Mouse (Mus musculus): ENCODE measurements around the gene Rab4b. TPM values are rescaled to one million over a fixed set of nuclear protein-coding genes. Genes with fewer than 3 reads are reported as not detected.
A peak's percentile ranks its signal among the peaks of the same experiment; 100 is the strongest.

The Rab4b gene
- total and polyA plus RNA-seq, 2 experiments from 2014 or later, result 60.5 to 138 TPM

GRCm38 (mm10) chr7:27129811-27130210, 48.9 kb downstream of the Rab4b start:
- Histone ChIP-seq H3K9me3 (ENCODE audit: low read length) (no peaks in the 10 kb centered on the region), H3K9ac (replicated peaks; ENCODE audit: low read length, poor library complexity, severe bottlenecking) (no peak overlapping the region), H3K27ac (ENCODE audit: low read depth, low read length) (no peak overlapping the region), H3K36me3 (ENCODE audit: insufficient read depth, low read length) (no peaks in the 10 kb centered on the region), H3K4me1 (ENCODE audit: insufficient read depth, low read length) (no peaks in the 10 kb centered on the region), H3K4me3 (ENCODE audit: low read depth, low read length) (no peak overlapping the region), H3K4me2 (ENCODE audit: low read depth, low read length, poor library complexity, severe bottlenecking) (no peak overlapping the region), H3K27me3 (ENCODE audit: insufficient read depth, low read length) (no peaks in the 10 kb centered on the region)
- WGBS, result 90% methylated on average over 12 of the region's 12 CpGs
- DNase-seq (ENCODE audit: low spot score) (no peak), ATAC-seq (ENCODE audit: low FRiP score) (no peak)
- TF ChIP-seq CTCF (IDR thresholded peaks at IDR 0.05), result no peak

GRCm38 (mm10) chr7:27128946-27129345, 49.8 kb downstream of the Rab4b start:
- TF ChIP-seq CTCF (IDR thresholded peaks at IDR 0.05), result no peak
- Histone ChIP-seq H3K27me3 (ENCODE audit: insufficient read depth, low read length) (no peaks in the 10 kb centered on the region), H3K9me3 (ENCODE audit: low read length) (no peaks in the 10 kb centered on the region), H3K36me3 (ENCODE audit: insufficient read depth, low read length) (no peaks in the 10 kb centered on the region), H3K4me1 (ENCODE audit: insufficient read depth, low read length) (no peaks in the 10 kb centered on the region), H3K27ac (ENCODE audit: low read depth, low read length) (no peak overlapping the region), H3K4me3 (ENCODE audit: low read depth, low read length) (no peak overlapping the region), H3K4me2 (ENCODE audit: low read depth, low read length, poor library complexity, severe bottlenecking) (no peak overlapping the region), H3K9ac (replicated peaks; ENCODE audit: low read length, poor library complexity, severe bottlenecking) (no peak overlapping the region)
- 89% methylated on average over 13 of the region's 13 CpGs for WGBS
- ATAC-seq (ENCODE audit: low FRiP score), result no peak
- no peak for DNase-seq (ENCODE audit: low spot score)

GRCm38 (mm10) chr7:27128162-27128561, 50.5 kb downstream of the Rab4b start:
- Histone ChIP-seq H3K27ac (ENCODE audit: low read depth, low read length) (no peak overlapping the region), H3K36me3 (ENCODE audit: insufficient read depth, low read length) (no peaks in the 10 kb centered on the region), H3K4me2 (ENCODE audit: low read depth, low read length, poor library complexity, severe bottlenecking) (no peak overlapping the region), H3K9me3 (ENCODE audit: low read length) (no peaks in the 10 kb centered on the region), H3K4me3 (ENCODE audit: low read depth, low read length) (no peak overlapping the region), H3K9ac (replicated peaks; ENCODE audit: low read length, poor library complexity, severe bottlenecking) (no peak overlapping the region), H3K27me3 (ENCODE audit: insufficient read depth, low read length) (no peaks in the 10 kb centered on the region), H3K4me1 (ENCODE audit: insufficient read depth, low read length) (no peaks in the 10 kb centered on the region)
- ATAC-seq (ENCODE audit: low FRiP score) (peak; percentile 57), DNase-seq (ENCODE audit: low spot score) (peak; percentile 66)
- 46% methylated on average over 3 of the region's 3 CpGs for WGBS
- TF ChIP-seq CTCF (IDR thresholded peaks at IDR 0.05), result peak; percentile 72

- Histone ChIP-seq H3K4me3 (ENCODE audit: low read depth, low read length) (no peak overlapping the region), H3K9me3 (ENCODE audit: low read length) (no peaks in the 10 kb centered on the region), H3K4me2 (ENCODE audit: low read depth, low read length, poor library complexity, severe bottlenecking) (no peak overlapping the region), H3K27me3 (ENCODE audit: insufficient read depth, low read length) (no peaks in the 10 kb centered on the region), H3K9ac (replicated peaks; ENCODE audit: low read length, poor library complexity, severe bottlenecking) (no peak overlapping the region), H3K4me1 (ENCODE audit: insufficient read depth, low read length) (no peaks in the 10 kb centered on the region), H3K27ac (ENCODE audit: low read depth, low read length) (no peak overlapping the region), H3K36me3 (ENCODE audit: insufficient read depth, low read length) (no peaks in the 10 kb centered on the region)
- DNase-seq (ENCODE audit: low spot score) (no peak), ATAC-seq (ENCODE audit: low FRiP score) (no peak)
- no peak for TF ChIP-seq CTCF (IDR thresholded peaks at IDR 0.05)
- WGBS, result 85% methylated on average over 4 of the region's 4 CpGs
These were observed 53.7 kb downstream of the Rab4b start for GRCm38 (mm10) chr7:27124969-27125368.

- 77% methylated on average over 5 of the region's 5 CpGs for WGBS
- TF ChIP-seq CTCF (IDR thresholded peaks at IDR 0.05), result no peak
- H3K9ac ChIP-seq (replicated peaks; ENCODE audit: low read length, poor library complexity, severe bottlenecking), result no peak overlapping the region
- H3K4me2 ChIP-seq (ENCODE audit: low read depth, low read length, poor library complexity, severe bottlenecking), result no peak overlapping the region
- H3K36me3 ChIP-seq (ENCODE audit: insufficient read depth, low read length), result no peaks in the 10 kb centered on the region
- no peak for ATAC-seq (ENCODE audit: low FRiP score)
- no peak for DNase-seq (ENCODE audit: low spot score)
- no peak overlapping the region for H3K27ac ChIP-seq (ENCODE audit: low read depth, low read length)
- H3K9me3 ChIP-seq (ENCODE audit: low read length), result no peaks in the 10 kb centered on the region
- no peaks in the 10 kb centered on the region for H3K27me3 ChIP-seq (ENCODE audit: insufficient read depth, low read length)
- H3K4me1 ChIP-seq (ENCODE audit: insufficient read depth, low read length), result no peaks in the 10 kb centered on the region
- no peak overlapping the region for H3K4me3 ChIP-seq (ENCODE audit: low read depth, low read length)
These were observed 54.3 kb downstream of the Rab4b start for GRCm38 (mm10) chr7:27124305-27124832.

GRCm38 (mm10) chr7:27119676-27120075, 59.0 kb downstream of the Rab4b start, which contains the start of gene Cyp2f2:
Gene Cyp2f2 (plus strand): TSS chr7:27119909.
- H3K9me3 ChIP-seq (ENCODE audit: low read length), result no peaks in the 10 kb centered on the region
- DNase-seq (ENCODE audit: low spot score), result no peak

More at GRCm38 (mm10) chr7:27119676-27120075, 59.0 kb downstream of the Rab4b start, which contains the start of gene Cyp2f2:
- H3K36me3 ChIP-seq (ENCODE audit: insufficient read depth, low read length), result no peaks in the 10 kb centered on the region
- H3K4me3 ChIP-seq (ENCODE audit: low read depth, low read length), result no peak within 1 kb of the TSS
- H3K27ac ChIP-seq (ENCODE audit: low read depth, low read length), result no peak within 1 kb of the TSS
- no peak within 1 kb of the TSS for H3K9ac ChIP-seq (replicated peaks; ENCODE audit: low read length, poor library complexity, severe bottlenecking)
- no peaks in the 10 kb centered on the region for H3K4me1 ChIP-seq (ENCODE audit: insufficient read depth, low read length)
- ATAC-seq (ENCODE audit: low FRiP score), result no peak
- no peaks in the 10 kb centered on the region for H3K27me3 ChIP-seq (ENCODE audit: insufficient read depth, low read length)
- no peak for TF ChIP-seq CTCF (IDR thresholded peaks at IDR 0.05)
- no peak within 1 kb of the TSS for H3K4me2 ChIP-seq (ENCODE audit: low read depth, low read length, poor library complexity, severe bottlenecking)

MicroRNA genes within 50 kb of the gene (microRNA counts, 519-probe panel; counts per million panel counts)
- 528 counts per million, percentile 58 among the panel's probes with 10 or more counts for microRNA mmu-miR-1191

Small RNA genes within 50 kb of the gene (microRNA-seq; reads per million reads assigned to microRNA genes)
- gene Mir1191 (ENCODE audit: borderline number of aligned reads), result 2.0 reads per million
- gene Mir3101 (ENCODE audit: borderline number of aligned reads), result not detected

Other genes starting within 250 kb of the Rab4b start
- not detected in 2 replicates for gene Cyp2a22, start 239.5 kb downstream of the Rab4b start, total RNA-seq (2014; rRNA removed)
- not detected in 2 replicates for gene Cyp2a22, start 239.5 kb downstream of the Rab4b start, polyA plus RNA-seq (2015; fragmentation: Nextera tagmentation; extraction: Ambion mirVana)
- not detected in 2 replicates for gene Cyp2a12, start 149.8 kb downstream of the Rab4b start, total RNA-seq (2014; rRNA removed)
- not detected in 2 replicates for gene Cyp2a12, start 149.8 kb downstream of the Rab4b start, polyA plus RNA-seq (2015; fragmentation: Nextera tagmentation; extraction: Ambion mirVana)
- 0.55 and 0.57 TPM in 2 replicates for gene Cyp2f2, start 59.0 kb downstream of the Rab4b start, total RNA-seq (2014; rRNA removed)
- gene Cyp2f2, start 59.0 kb downstream of the Rab4b start, polyA plus RNA-seq (2015; fragmentation: Nextera tagmentation; extraction: Ambion mirVana), result 0.32 and 0.39 TPM in 2 replicates
- not detected in 2 replicates for gene Cyp2t4, start 25.2 kb downstream of the Rab4b start, total RNA-seq (2014; rRNA removed)
- gene Cyp2t4, start 25.2 kb downstream of the Rab4b start, polyA plus RNA-seq (2015; fragmentation: Nextera tagmentation; extraction: Ambion mirVana), result 0.29 and 0.30 TPM in 2 replicates
- 104 and 116 TPM in 2 replicates for gene Egln2, start 12.1 kb downstream of the Rab4b start, total RNA-seq (2014; rRNA removed)
- gene Egln2, start 12.1 kb downstream of the Rab4b start, polyA plus RNA-seq (2015; fragmentation: Nextera tagmentation; extraction: Ambion mirVana), result 80.7 and 85.6 TPM in 2 replicates
- 2.0 TPM in 1 of 2 replicates, not detected in the other for gene Gm21983, start 2.2 kb upstream of the Rab4b start, total RNA-seq (2014; rRNA removed)
- gene Gm21983, start 2.2 kb upstream of the Rab4b start, polyA plus RNA-seq (2015; fragmentation: Nextera tagmentation; extraction: Ambion mirVana), result not detected in 2 replicates
- 4.3 and 20.6 TPM in 2 replicates for gene Mia, start 2.3 kb upstream of the Rab4b start, total RNA-seq (2014; rRNA removed)
- 17.6 and 20.4 TPM in 2 replicates for gene Mia, start 2.3 kb upstream of the Rab4b start, polyA plus RNA-seq (2015; fragmentation: Nextera tagmentation; extraction: Ambion mirVana)
- 5.9 and 8.7 TPM in 2 replicates for gene BC024978, start 16.9 kb upstream of the Rab4b start, total RNA-seq (2014; rRNA removed)
- 2.3 and 2.8 TPM in 2 replicates for gene BC024978, start 16.9 kb upstream of the Rab4b start, polyA plus RNA-seq (2015; fragmentation: Nextera tagmentation; extraction: Ambion mirVana)
- gene Snrpa, start 17.4 kb upstream of the Rab4b start, total RNA-seq (2014; rRNA removed), result 138 and 142 TPM in 2 replicates
- 147 and 151 TPM in 2 replicates for gene Snrpa, start 17.4 kb upstream of the Rab4b start, polyA plus RNA-seq (2015; fragmentation: Nextera tagmentation; extraction: Ambion mirVana)
- gene Itpkc, start 49.8 kb upstream of the Rab4b start, total RNA-seq (2014; rRNA removed), result 15.3 and 17.3 TPM in 2 replicates
- gene Itpkc, start 49.8 kb upstream of the Rab4b start, polyA plus RNA-seq (2015; fragmentation: Nextera tagmentation; extraction: Ambion mirVana), result 4.7 and 5.4 TPM in 2 replicates
- gene Coq8b, start 54.1 kb upstream of the Rab4b start, total RNA-seq (2014; rRNA removed), result 24.8 and 26.0 TPM in 2 replicates
- gene Coq8b, start 54.1 kb upstream of the Rab4b start, polyA plus RNA-seq (2015; fragmentation: Nextera tagmentation; extraction: Ambion mirVana), result 15.1 and 16.7 TPM in 2 replicates
- gene Numbl, start 79.5 kb upstream of the Rab4b start, total RNA-seq (2014; rRNA removed), result 111 and 147 TPM in 2 replicates
- gene Numbl, start 79.5 kb upstream of the Rab4b start, polyA plus RNA-seq (2015; fragmentation: Nextera tagmentation; extraction: Ambion mirVana), result 59.8 and 60.9 TPM in 2 replicates
- 25.3 and 44.3 TPM in 2 replicates for gene Ltbp4, start 158.8 kb upstream of the Rab4b start, total RNA-seq (2014; rRNA removed)
- 13.6 and 16.0 TPM in 2 replicates for gene Ltbp4, start 158.8 kb upstream of the Rab4b start, polyA plus RNA-seq (2015; fragmentation: Nextera tagmentation; extraction: Ambion mirVana)
- 36.3 and 42.7 TPM in 2 replicates for gene Shkbp1, start 177.1 kb upstream of the Rab4b start, total RNA-seq (2014; rRNA removed)
- gene Shkbp1, start 177.1 kb upstream of the Rab4b start, polyA plus RNA-seq (2015; fragmentation: Nextera tagmentation; extraction: Ambion mirVana), result 24.1 and 25.1 TPM in 2 replicates
- gene Gm20479, start 178.5 kb upstream of the Rab4b start, total RNA-seq (2014; rRNA removed), result not detected in 2 replicates
- not detected in 2 replicates for gene Gm20479, start 178.5 kb upstream of the Rab4b start, polyA plus RNA-seq (2015; fragmentation: Nextera tagmentation; extraction: Ambion mirVana)

Data from midbrain, postnatal 0 days (tissue).